Mouse (Mus musculus) G1E (cell line): ENCODE results near the gene Hhipl2.

Experiments used
- CTCF ChIP-seq: IDR thresholded peaks from 2 replicates; pipeline ENCODE4 v1.5.1; 2012; ENCODE audit warnings: low read depth, low read length, inconsistent platforms, mixed read lengths
- GATA1 ChIP-seq: IDR thresholded peaks from 2 replicates; pipeline ENCODE4 v1.6.1; 2012; ENCODE audit warnings: borderline replicate concordance, low read length, inconsistent platforms, mixed read lengths
- POLR2AphosphoS5 ChIP-seq: IDR thresholded peaks from 2 replicates; pipeline ENCODE4 v1.6.1; 2012; ENCODE audit warnings: low read depth, low read length, inconsistent platforms; ENCODE audit not compliant: insufficient replicate concordance

- TF ChIP-seq GATA1 (no peak), CTCF (no peak), POLR2AphosphoS5 (no peak)
Observed at GRCm38 (mm10) chr1:183417873-183418272, at the start of gene Hhipl2.
